Mouse (Mus musculus): ENCODE results near the gene Rabif.

DNA sequence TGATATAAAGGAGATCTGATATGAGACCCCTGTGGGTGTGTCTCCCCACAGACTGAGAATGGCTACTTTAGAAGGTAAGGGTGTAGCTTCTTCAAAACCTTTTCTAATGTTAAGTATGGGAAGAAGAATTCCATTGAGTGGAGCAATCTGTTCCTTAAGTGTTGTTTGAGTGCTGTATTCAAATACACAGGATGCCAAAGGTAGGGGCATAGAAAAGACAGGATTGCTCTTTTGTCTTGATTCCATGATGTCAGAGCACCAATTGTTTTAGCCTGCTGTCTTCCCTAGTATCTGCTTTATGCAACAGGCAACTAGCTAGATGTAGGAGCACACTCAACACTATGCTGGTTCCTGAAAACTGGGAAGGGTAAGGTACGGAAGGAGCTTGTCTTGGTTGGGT is 40.6 kb downstream of the Rabif start:
- TF ChIP-seq GATA1 (IDR thresholded peaks at IDR 0.05; ENCODE audit: borderline replicate concordance, low read length): no peak
- no peak for TF ChIP-seq FLI1 (IDR thresholded peaks at IDR 0.05; ENCODE audit: low read length)
